Mouse (Mus musculus) CH12.LX (cell line): Measurements from ENCODE around the gene Ntm. TPM values are rescaled to one million over a fixed set of nuclear protein-coding genes. Genes with fewer than 3 reads are reported as not detected.

Experiments used
- DNase-seq: peaks from one replicate; pipeline ENCODE4 v3.0.0-alpha.2; 2013; ENCODE audit errors: extremely low read depth
- H3K27ac ChIP-seq: 2 replicates; pipeline ENCODE4 v1.5.1; 2012; ENCODE audit warnings: low read depth, mild to moderate bottlenecking, control low read depth, moderate library complexity; ENCODE audit not compliant: insufficient read depth
- H3K27me3 ChIP-seq: replicated peaks from 2 replicates; pipeline ENCODE3; 2012; ENCODE audit warnings: inconsistent platforms
- H3K36me3 ChIP-seq, 2 experiments: replicated peaks in 1 of 2; 2 replicates each; pipeline versions ENCODE3 to v1.6.1; 2012; ENCODE audit warnings: inconsistent platforms in 1 of 2, low read length in 1 of 2, mild to moderate bottlenecking in 1 of 2, mixed read lengths in 1 of 2, moderate library complexity in 1 of 2; ENCODE audit not compliant: control insufficient read depth in 1 of 2, insufficient read depth in 1 of 2
- H3K4me1 ChIP-seq, 2 experiments: 2 replicates each; pipeline ENCODE4 v1.6.1; 2012; ENCODE audit warnings: inconsistent platforms in 1 of 2, moderate library complexity in 1 of 2; ENCODE audit not compliant: insufficient read depth in 2 of 2, control insufficient read depth in 1 of 2
- H3K4me2 ChIP-seq: 2 replicates; pipeline ENCODE4 v1.6.1; 2012; ENCODE audit warnings: low read depth, mild to moderate bottlenecking, control low read depth; ENCODE audit not compliant: poor library complexity, insufficient read depth, severe bottlenecking
- H3K4me3 ChIP-seq, 3 experiments: fragments of 150-350 bp in 1 of 3; sonication (generic) in 1 of 3; replicated peaks in 1 of 3; 2 replicates each; pipeline versions ENCODE3 to v1.5.1; 2011 to 2012; ENCODE audit warnings: low read depth in 2 of 3, low read length in 2 of 3, mild to moderate bottlenecking in 2 of 3, moderate library complexity in 2 of 3, control low read depth in 1 of 3, improper control_type of control experiment in 1 of 3, inconsistent platforms in 1 of 3, mixed read lengths in 1 of 3; ENCODE audit not compliant: poor library complexity in 1 of 3
- H3K79me2 ChIP-seq: replicated peaks from 2 replicates; pipeline ENCODE4 v1.6.1; 2012; ENCODE audit warnings: mild to moderate bottlenecking, moderate library complexity; ENCODE audit not compliant: control insufficient read depth, poor library complexity, insufficient read depth, severe bottlenecking; ENCODE audit errors: extremely low read depth
- H3K9ac ChIP-seq: 2 replicates; pipeline ENCODE4 v1.6.1; 2012; ENCODE audit warnings: low read depth, mild to moderate bottlenecking, control low read depth, moderate library complexity; ENCODE audit not compliant: insufficient read depth
- H3K9me3 ChIP-seq: replicated peaks from 2 replicates; pipeline ENCODE3; 2012; ENCODE audit warnings: low read length, inconsistent platforms, mixed read lengths
- BHLHE40 ChIP-seq: IDR thresholded peaks from 2 replicates; pipeline ENCODE4 v1.6.1; 2011; ENCODE audit warnings: mild to moderate bottlenecking, low read depth, low read length, improper control_type of control experiment
- CTCF ChIP-seq, 2 experiments: IDR thresholded peaks in 1 of 2; conservative IDR thresholded peaks in 1 of 2; 2 replicates each; pipeline ENCODE4 v1.5.1; 2011 to 2012; ENCODE audit warnings: low read depth in 2 of 2, low read length in 2 of 2, improper control_type of control experiment in 1 of 2, inconsistent platforms in 1 of 2, mild to moderate bottlenecking in 1 of 2, moderate library complexity in 1 of 2
- E2F4 ChIP-seq: IDR thresholded peaks from 2 replicates; pipeline ENCODE4 v1.6.1; 2011; ENCODE audit warnings: low read depth, low read length, improper control_type of control experiment; ENCODE audit not compliant: insufficient replicate concordance
- ELF1 ChIP-seq: IDR thresholded peaks from 2 replicates; pipeline ENCODE4 v1.6.1; 2014; ENCODE audit warnings: low read depth, mild to moderate bottlenecking, inconsistent platforms, low read length, improper control_type of control experiment
- EP300 ChIP-seq: IDR thresholded peaks from 2 replicates; pipeline ENCODE4 v1.6.1; 2011; ENCODE audit warnings: low read length, improper control_type of control experiment
- HCFC1 ChIP-seq: IDR thresholded peaks from 2 replicates; pipeline ENCODE4 v1.6.1; 2012; ENCODE audit warnings: low read depth, mild to moderate bottlenecking, inconsistent platforms, low read length, improper control_type of control experiment
- KAT2A ChIP-seq: IDR thresholded peaks from 2 replicates; pipeline ENCODE4 v1.6.1; 2012; ENCODE audit warnings: low read length, improper control_type of control experiment, inconsistent platforms; ENCODE audit not compliant: insufficient replicate concordance
- MAFK ChIP-seq: IDR thresholded peaks from 2 replicates; pipeline ENCODE4 v1.6.1; 2011; ENCODE audit warnings: low read length, improper control_type of control experiment; ENCODE audit not compliant: insufficient replicate concordance
- MAX ChIP-seq: IDR thresholded peaks from 2 replicates; pipeline ENCODE4 v1.6.1; 2011; ENCODE audit warnings: low read length, improper control_type of control experiment
- MAZ ChIP-seq: IDR thresholded peaks from 2 replicates; pipeline ENCODE4 v1.6.1; 2012; ENCODE audit warnings: low read depth, mild to moderate bottlenecking, inconsistent platforms, low read length, improper control_type of control experiment, moderate library complexity
- MXI1 ChIP-seq: IDR thresholded peaks from 2 replicates; pipeline ENCODE4 v1.6.1; 2011; ENCODE audit warnings: mild to moderate bottlenecking, low read depth, low read length, improper control_type of control experiment
- NELFE ChIP-seq: IDR thresholded peaks from 2 replicates; pipeline ENCODE4 v1.6.1; 2011; ENCODE audit warnings: low read depth, low read length, improper control_type of control experiment
- NRF1 ChIP-seq: IDR thresholded peaks from 2 replicates; pipeline ENCODE4 v1.6.1; 2014; ENCODE audit warnings: low read depth, mild to moderate bottlenecking, inconsistent platforms, low read length, improper control_type of control experiment, moderate library complexity
- PAX5 ChIP-seq: IDR thresholded peaks from 2 replicates; pipeline ENCODE4 v1.6.1; 2012; ENCODE audit warnings: low read length, inconsistent platforms, mixed read lengths
- POLR2A ChIP-seq: IDR thresholded peaks from 2 replicates; pipeline ENCODE4 v1.6.1; 2011; ENCODE audit warnings: low read depth, mild to moderate bottlenecking, improper control_type of control experiment, low read length
- POLR2AphosphoS2 ChIP-seq: IDR thresholded peaks from 2 replicates; pipeline ENCODE4 v1.6.1; 2011; ENCODE audit warnings: low read depth, low read length, improper control_type of control experiment
- RAD21 ChIP-seq: IDR thresholded peaks from 2 replicates; pipeline ENCODE4 v1.6.1; 2011; ENCODE audit warnings: low read depth, mild to moderate bottlenecking, low read length, improper control_type of control experiment, moderate library complexity
- TBP ChIP-seq: conservative IDR thresholded peaks from 2 replicates; pipeline ENCODE4 v1.6.1; 2011; ENCODE audit warnings: low read depth, low read length, improper control_type of control experiment
- TCF12 ChIP-seq: IDR thresholded peaks from 2 replicates; pipeline ENCODE4 v1.6.1; 2014; ENCODE audit warnings: low read depth, mild to moderate bottlenecking, inconsistent platforms, low read length, improper control_type of control experiment
- UBTF ChIP-seq: IDR thresholded peaks from 2 replicates; pipeline ENCODE4 v1.6.1; 2012; ENCODE audit warnings: low read depth, mild to moderate bottlenecking, inconsistent platforms, low read length, improper control_type of control experiment, moderate library complexity
- USF1 ChIP-seq: IDR thresholded peaks from 2 replicates; pipeline ENCODE4 v1.6.1; 2014; ENCODE audit warnings: low read depth, mild to moderate bottlenecking, inconsistent platforms, low read length, improper control_type of control experiment
- USF2 ChIP-seq: conservative IDR thresholded peaks from 2 replicates; pipeline ENCODE4 v1.6.1; 2011; ENCODE audit warnings: low read depth, low read length, improper control_type of control experiment
- ZC3H11A ChIP-seq: IDR thresholded peaks from 2 replicates; pipeline ENCODE4 v1.6.1; 2012; ENCODE audit warnings: low read depth, mild to moderate bottlenecking, inconsistent platforms, low read length, improper control_type of control experiment
- dilution Hi-C: fragments of 300-500 bp; cut with MboI; formaldehyde crosslinking; loops from 2 replicates; pipeline ENCODE4 v1.14.3; 2020; ENCODE audit warnings: low sequenced_read_pairs; ENCODE audit not compliant: extremely low pct_unique_long_range_greater_than_20kb, extremely low pct_ligation_motif_present
- in situ Hi-C: fragments of 300-500 bp; cut with MboI; formaldehyde crosslinking; loops from 3 replicates; pipeline ENCODE4 v1.14.3; 2019; ENCODE audit warnings: low sequenced_read_pairs, low pct_ligation_motif_present, low pct_unique_long_range_greater_than_20kb, mixed read lengths
- polyA plus RNA-seq: library from polyadenylated mRNA; unstranded; fragments of >175 nt; gene quantifications from 2 replicates; pipeline ENCODE4 v1.2.1, GENCODE M21; 2012; ENCODE audit warnings: low read depth; ENCODE audit not compliant: insufficient read length
- total RNA-seq, 2 experiments: library from RNA; depleted of rRNA; stranded (reverse); fragments of 300-350 nt in 1 of 2; fragments of >200 nt in 1 of 2; gene quantifications; 2 replicates each; pipeline ENCODE4 v1.2.3; 2012 to 2014

Gene Ntm
- total and polyA plus RNA-seq, 3 experiments: not detected

DNA sequence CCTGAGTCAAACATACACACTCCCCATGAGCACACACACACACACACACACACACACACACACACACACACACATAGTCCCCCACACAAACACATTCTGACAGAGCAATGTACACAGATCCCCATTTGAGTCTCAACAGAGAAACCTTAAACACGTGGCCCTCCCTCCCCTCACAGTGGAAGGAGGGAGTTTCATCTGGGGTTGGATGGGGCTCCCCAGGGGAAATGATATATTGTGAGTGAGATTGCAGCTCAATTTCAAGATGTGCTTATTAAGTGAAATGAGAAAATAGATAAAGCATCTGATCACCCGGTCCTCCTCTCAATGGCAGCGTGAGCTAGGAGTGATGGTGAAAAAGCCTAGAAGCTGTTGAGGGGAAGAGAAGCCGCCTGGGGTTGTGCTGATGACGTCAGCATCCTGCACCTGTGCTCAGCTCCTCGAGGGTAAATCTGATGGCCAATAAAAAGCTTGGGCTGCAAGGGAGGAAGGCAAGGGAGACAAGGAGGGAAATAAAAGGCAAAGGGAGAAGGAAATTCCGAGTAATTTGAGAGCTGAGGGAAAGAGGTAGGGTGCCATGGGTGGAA, 801.8 kb downstream of the Ntm start:
- dilution Hi-C loops (no loop called here), in situ Hi-C loops (no loop called here)
- peaks cover 69% of the 10 kb centered on the region for H3K9me3 ChIP-seq
- no peak for DNase-seq
- no peaks in the 10 kb centered on the region for H3K27me3 ChIP-seq
- no peaks in the 10 kb centered on the region for H3K36me3 ChIP-seq
- no peak for TF ChIP-seq UBTF
- TF ChIP-seq USF2: no peak
- no peak for TF ChIP-seq PAX5
- TF ChIP-seq RAD21: no peak
- no peak for TF ChIP-seq EP300
- TF ChIP-seq NELFE: no peak
- TF ChIP-seq POLR2A: no peak
- no peak for TF ChIP-seq ZC3H11A
- TF ChIP-seq TCF12: no peak
- TF ChIP-seq CTCF (conservative IDR thresholded peaks at IDR 0.05 in 1 of 2, IDR thresholded peaks at IDR 0.05 in 1 of 2; ENCODE audit: low read depth in 2 of 2, low read length in 2 of 2): no peak
- no peak for TF ChIP-seq HCFC1
- TF ChIP-seq ELF1: no peak
- no peak for TF ChIP-seq MAZ
- TF ChIP-seq BHLHE40: no peak
- no peak for TF ChIP-seq E2F4
- TF ChIP-seq TBP: no peak
- TF ChIP-seq KAT2A: no peak
- TF ChIP-seq POLR2AphosphoS2: no peak
- no peak for TF ChIP-seq NRF1
- TF ChIP-seq, all 38 proteins: peak for 0
- no peaks in the 10 kb centered on the region for H3K79me2 ChIP-seq
- H3K4me1 ChIP-seq: no peaks in the 10 kb centered on the region
- no peak overlapping the region for H3K27ac ChIP-seq
- no peak overlapping the region for H3K9ac ChIP-seq
- no peak overlapping the region for H3K4me3 ChIP-seq
- no peak overlapping the region for H3K4me2 ChIP-seq

DNA sequence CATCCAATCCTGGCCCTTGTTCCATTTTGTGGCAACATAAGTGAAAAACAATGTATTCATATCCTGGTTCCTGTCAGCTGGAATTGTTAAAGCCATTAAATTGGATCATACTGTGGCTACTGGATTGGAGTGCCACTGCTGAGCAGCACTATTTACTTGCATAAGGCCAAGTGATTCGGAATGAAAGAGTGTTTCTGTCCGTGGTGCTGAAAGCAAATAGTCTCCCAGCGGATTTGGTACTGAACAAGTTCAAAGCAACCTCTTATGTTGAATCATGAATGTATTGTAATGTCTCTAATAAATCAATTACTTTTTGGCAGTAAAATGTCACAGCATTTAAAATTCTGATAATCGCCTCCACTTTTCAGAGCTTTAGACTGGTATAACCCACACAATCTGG, 817.0 kb downstream of the Ntm start:
- Histone ChIP-seq H3K79me2 (no peaks in the 10 kb centered on the region), H3K36me3 (no peaks in the 10 kb centered on the region), H3K9ac (no peak overlapping the region), H3K4me3 (no peak overlapping the region), H3K4me2 (no peak overlapping the region), H3K27me3 (no peaks in the 10 kb centered on the region), H3K27ac (no peak overlapping the region), H3K4me1 (no peaks in the 10 kb centered on the region), H3K9me3 (peaks cover 47% of the 10 kb centered on the region)
- TF ChIP-seq MXI1 (no peak), POLR2A (no peak), POLR2AphosphoS2 (no peak), USF1 (no peak), CTCF (conservative IDR thresholded peaks at IDR 0.05 in 1 of 2, IDR thresholded peaks at IDR 0.05 in 1 of 2; ENCODE audit: low read depth in 2 of 2, low read length in 2 of 2) (no peak), MAX (no peak), MAFK (no peak), HCFC1 (no peak)
- in situ Hi-C loops: no loop called here
- DNase-seq: no peak
- dilution Hi-C loops: no loop called here
